Comparison of ENCODE assay signal across 8 mouse cellular contexts in the genomic region with DNA sequence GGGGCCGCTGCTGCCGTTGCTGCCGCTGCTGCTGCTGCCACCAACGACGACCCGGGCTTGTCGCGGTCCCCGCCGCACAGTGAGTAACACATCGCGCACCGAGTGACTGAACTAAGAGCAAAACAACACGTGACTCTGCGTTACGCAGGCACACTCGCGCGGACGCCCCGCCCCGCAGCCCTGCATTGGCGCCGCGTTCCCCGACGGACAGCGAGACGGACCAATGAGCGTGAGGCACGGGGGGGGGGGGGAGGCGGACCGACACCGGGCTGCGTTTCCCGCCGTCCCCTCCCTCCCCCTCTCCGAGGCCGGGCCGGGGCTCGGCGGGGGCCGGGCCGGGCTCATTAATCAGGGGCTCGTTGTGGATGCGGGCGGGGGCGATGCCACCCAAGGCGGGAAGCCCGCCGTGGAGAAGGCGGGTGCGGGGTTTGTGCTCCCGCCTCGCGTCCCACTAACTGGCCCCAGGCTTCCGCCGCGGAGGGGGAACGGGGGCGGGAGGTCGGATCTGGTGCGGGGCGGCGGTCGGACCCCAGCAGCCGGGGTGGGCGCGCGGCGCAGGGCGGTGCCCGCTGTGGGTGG. TPM values are rescaled to one million over a fixed set of nuclear protein-coding genes. Genes with fewer than 3 reads are reported as not detected.
DNase-seq lines count a peak whose midpoint lies in the region; ATAC-seq and TF ChIP-seq lines count a peak whose summit lies in the region.

No protein-coding gene starts in this region.

- peak overlapping the region; percentile 88 for H3K4me3 ChIP-seq in heart, embryonic 11.5 days (ENCODE audit: low read depth, low read length)
- H3K4me3 ChIP-seq in kidney, embryonic 15.5 days (replicated peaks): peak overlapping the region; percentile 83
- peak overlapping the region; percentile 86 for H3K4me3 ChIP-seq in limb, embryonic 15.5 days

- peak; percentile 89 for ATAC-seq in erythroblast, adult 5-6 weeks (replicated peaks; ENCODE audit: low FRiP score, poor library complexity, severe bottlenecking)
- ATAC-seq in heart, embryonic 11.5 days (replicated peaks; ENCODE audit: insufficient number of reproducible peaks, low FRiP score, low TSS enrichment): peak; percentile 88
- peak; percentile 87 for ATAC-seq in kidney, embryonic 15.5 days (replicated peaks; ENCODE audit: low FRiP score)
- peak; percentile 87 for ATAC-seq in limb, embryonic 15.5 days (ENCODE audit: insufficient number of reproducible peaks, low FRiP score, low TSS enrichment, low read depth)

- peak; percentile 84 for TF ChIP-seq POLR2A in brain, embryonic 14.5 days (IDR thresholded peaks at IDR 0.05; ENCODE audit: borderline replicate concordance, extremely low read depth, insufficient read depth, insufficient read length, poor library complexity, severe bottlenecking)

- TF ChIP-seq CTCF in brain, embryonic 14.5 days (IDR thresholded peaks at IDR 0.05; ENCODE audit: borderline replicate concordance, extremely low read depth, insufficient read depth, insufficient read length): no peak

- no peaks in the 10 kb centered on the region for H3K9me3 ChIP-seq in heart, embryonic 11.5 days (replicated peaks; ENCODE audit: control insufficient read depth, low read length)
- H3K9me3 ChIP-seq in kidney, embryonic 15.5 days (replicated peaks): no peaks in the 10 kb centered on the region
- H3K9me3 ChIP-seq in limb, embryonic 15.5 days: no peaks in the 10 kb centered on the region

- H3K4me1 ChIP-seq in heart, embryonic 11.5 days (ENCODE audit: control insufficient read depth, insufficient read depth, low read length): peaks cover 39% of the 10 kb centered on the region
- peaks cover 64% of the 10 kb centered on the region for H3K4me1 ChIP-seq in kidney, embryonic 15.5 days
- peaks cover 49% of the 10 kb centered on the region for H3K4me1 ChIP-seq in limb, embryonic 15.5 days

- H3K27ac ChIP-seq in heart, embryonic 11.5 days (ENCODE audit: low read depth, low read length): peak overlapping the region; percentile 97
- peak overlapping the region; percentile 98 for H3K27ac ChIP-seq in kidney, embryonic 15.5 days
- peak overlapping the region; percentile 97 for H3K27ac ChIP-seq in limb, embryonic 15.5 days

- peak overlapping the region; percentile 97 for H3K4me2 ChIP-seq in heart, embryonic 11.5 days
- H3K4me2 ChIP-seq in kidney, embryonic 15.5 days: peak overlapping the region; percentile 93
- H3K4me2 ChIP-seq in limb, embryonic 15.5 days: peak overlapping the region; percentile 93

- no peaks in the 10 kb centered on the region for H3K27me3 ChIP-seq in heart, embryonic 11.5 days (ENCODE audit: control insufficient read depth, insufficient read depth, low read length)
- H3K27me3 ChIP-seq in kidney, embryonic 15.5 days: peaks cover 4% of the 10 kb centered on the region; the same call in 1 of the 2 replicates
- H3K27me3 ChIP-seq in limb, embryonic 15.5 days: no peaks in the 10 kb centered on the region

- under 1% methylated on average over 59 of the region's 73 CpGs for WGBS in heart, embryonic 11.5 days (ENCODE audit: insufficient replicate concordance)
- under 1% methylated on average over 60 of the region's 73 CpGs for WGBS in kidney, embryonic 15.5 days
- WGBS in limb, embryonic 15.5 days: 0% methylated on average over 70 of the region's 73 CpGs

- H3K36me3 ChIP-seq in heart, embryonic 11.5 days (ENCODE audit: control insufficient read depth, insufficient read depth, low read length): no peaks in the 10 kb centered on the region
- H3K36me3 ChIP-seq in kidney, embryonic 15.5 days: 0 out of 2 replicates have a peak, but pooled peaks cover 13% of the 10 kb centered on the region
- 0 out of 2 replicates have a peak, but pooled peaks cover 3% of the 10 kb centered on the region for H3K36me3 ChIP-seq in limb, embryonic 15.5 days

- H3K9ac ChIP-seq in heart, embryonic 11.5 days (ENCODE audit: low read depth, low read length): peak overlapping the region; percentile 90
- peak overlapping the region; percentile 82 for H3K9ac ChIP-seq in kidney, embryonic 15.5 days
- H3K9ac ChIP-seq in limb, embryonic 15.5 days: peak overlapping the region; percentile 88

- DNase-seq in CD4-positive helper T cell, adult 2 months (ENCODE audit: low read depth, low spot score): peak; percentile 97
- peak; percentile 99 for DNase-seq in brain, embryonic 14.5 days (ENCODE audit: low read depth)
- DNase-seq in monocyte, adult 2 months (ENCODE audit: low read depth in 1 of 2, low spot score in 2 of 2): peak; percentile 93 to 97
- DNase-seq in spleen, postnatal 14 days (ENCODE audit: low spot score in 2 of 2): peak; percentile 93 to 97

RNA-seq across cellular contexts. Expression of gene Irs2, which starts 0.7 kb away (rescaled TPM):
- polyA plus RNA-seq in brain, embryonic 14.5 days (2012; rRNA removed): 9.7 and 17.6 TPM in 2 replicates
- total RNA-seq in erythroblast, adult 5-6 weeks (2015; ENCODE audit: low replicate concordance): 12.1 and 15.2 TPM in 2 replicates
- 10.6 and 13.5 TPM in 2 replicates for total RNA-seq in erythroblast, adult 5-6 weeks (2017; ENCODE audit: low replicate concordance)
- 4.4 and 5.0 TPM in 2 replicates for polyA plus RNA-seq in heart, embryonic 11.5 days (2014; fragmentation: Nextera tagmentation; extraction: Ambion mirVana)
- polyA plus RNA-seq in kidney, embryonic 15.5 days (2015; fragmentation: Nextera tagmentation; extraction: Ambion mirVana): 5.6 and 5.7 TPM in 2 replicates
- polyA plus RNA-seq in limb, embryonic 15.5 days (2015; fragmentation: Nextera tagmentation; extraction: Ambion mirVana): 5.1 and 6.5 TPM in 2 replicates

Comparison
In these comparisons a context has a peak if more than half of its experiments do, and no peak if none do; other contexts are left out.
1. Peak in every context shown above with its lines: DNase-seq, ATAC-seq, H3K4me3 ChIP-seq and H3K27ac ChIP-seq.